Mouse (Mus musculus): ENCODE results near the gene Gsg1.

Gene Gsg1

GRCm38 (mm10) chr6:135254153-135254552, at the start of gene Gsg1:
Gene Gsg1, minus strand, starts transcription at chr6:135254351.
- no peak for DNase-seq

GRCm38 (mm10) chr6:135302421-135303125, 48.4 kb upstream of the Gsg1 start:
- DNase-seq = no peak

GRCm38 (mm10) chr6:135300469-135300868, 46.3 kb upstream of the Gsg1 start:
- no peak for DNase-seq

GRCm38 (mm10) chr6:135299024-135299550, 44.9 kb upstream of the Gsg1 start:
- DNase-seq = no peak

- DNase-seq = no peak
Observed at GRCm38 (mm10) chr6:135297570-135297969, 43.4 kb upstream of the Gsg1 start.

GRCm38 (mm10) chr6:135296267-135296666, 42.1 kb upstream of the Gsg1 start:
- DNase-seq = no peak

GRCm38 (mm10) chr6:135295082-135295861, 41.1 kb upstream of the Gsg1 start:
- DNase-seq = no peak

- DNase-seq = no peak
Observed at GRCm38 (mm10) chr6:135294150-135294549, 40.0 kb upstream of the Gsg1 start.

GRCm38 (mm10) chr6:135292391-135292790, 38.2 kb upstream of the Gsg1 start:
- no peak for DNase-seq

- DNase-seq = no peak
Observed at GRCm38 (mm10) chr6:135279856-135280255, 25.7 kb upstream of the Gsg1 start.

GRCm38 (mm10) chr6:135279286-135279685, 25.1 kb upstream of the Gsg1 start:
- DNase-seq = no peak

GRCm38 (mm10) chr6:135278302-135278701, 24.2 kb upstream of the Gsg1 start:
- no peak for DNase-seq

- no peak for DNase-seq
Observed at GRCm38 (mm10) chr6:135276474-135277295, 22.5 kb upstream of the Gsg1 start.

- DNase-seq = no peak
Observed at GRCm38 (mm10) chr6:135275231-135275630, 21.1 kb upstream of the Gsg1 start.

GRCm38 (mm10) chr6:135273066-135273465, 18.9 kb upstream of the Gsg1 start:
- no peak for DNase-seq

- no peak for DNase-seq
Observed at GRCm38 (mm10) chr6:135271761-135272160, 17.6 kb upstream of the Gsg1 start.

- DNase-seq = no peak
Observed at GRCm38 (mm10) chr6:135269626-135270025, 15.5 kb upstream of the Gsg1 start.

GRCm38 (mm10) chr6:135268392-135268791, 14.2 kb upstream of the Gsg1 start:
- no peak for DNase-seq

- no peak for DNase-seq
Observed at GRCm38 (mm10) chr6:135267221-135267620, 13.1 kb upstream of the Gsg1 start.

- DNase-seq = no peak
Observed at GRCm38 (mm10) chr6:135266056-135266455, 11.9 kb upstream of the Gsg1 start.

- no peak for DNase-seq
Observed at GRCm38 (mm10) chr6:135264136-135264535, 10.0 kb upstream of the Gsg1 start.

GRCm38 (mm10) chr6:135262565-135262964, 8.4 kb upstream of the Gsg1 start:
- DNase-seq = no peak

GRCm38 (mm10) chr6:135261124-135261523, 7.0 kb upstream of the Gsg1 start:
- no peak for DNase-seq
